Mouse (Mus musculus) neural tube, embryonic 14.5 days (tissue): Measurements from ENCODE around the gene Dad1. TPM values are rescaled to one million over a fixed set of nuclear protein-coding genes. Genes with fewer than 3 reads are reported as not detected.

Experiments used
- ATAC-seq: fragments of 200-750 bp; cut with Nextera tagmentation; 2 replicates; pipeline ENCODE4 v1.8.0; 2017; ENCODE audit warnings: low read depth, mild to moderate bottlenecking, moderate TSS enrichment, moderate library complexity
- H3K27ac ChIP-seq: fragments of 300-500 bp; sonication (generic); 2 replicates; pipeline ENCODE4 v1.5.1; 2014; ENCODE audit warnings: low read depth, mild to moderate bottlenecking, control low read depth, low read length, moderate library complexity, mixed read lengths
- H3K27me3 ChIP-seq: fragments of 300-500 bp; sonication (generic); 2 replicates; pipeline ENCODE4 v1.6.1; 2014; ENCODE audit warnings: low read length; ENCODE audit not compliant: control insufficient read depth, insufficient read depth
- H3K36me3 ChIP-seq: fragments of 300-500 bp; sonication (generic); 2 replicates; pipeline ENCODE4 v1.6.1; 2014; ENCODE audit warnings: low read length, mixed read lengths; ENCODE audit not compliant: control insufficient read depth, insufficient read depth
- H3K4me1 ChIP-seq: fragments of 300-500 bp; sonication (generic); 2 replicates; pipeline ENCODE4 v1.6.1; 2014; ENCODE audit warnings: low read length; ENCODE audit not compliant: control insufficient read depth, insufficient read depth
- H3K4me2 ChIP-seq: fragments of 300-500 bp; sonication (generic); 2 replicates; pipeline ENCODE4 v1.6.1; 2014; ENCODE audit warnings: mild to moderate bottlenecking, low read depth, low read length, control low read depth
- H3K4me3 ChIP-seq: fragments of 300-500 bp; sonication (generic); 2 replicates; pipeline ENCODE4 v1.5.1; 2014; ENCODE audit warnings: low read depth, low read length, control low read depth, mixed read lengths
- H3K9ac ChIP-seq: fragments of 300-500 bp; sonication (generic); replicated peaks from 2 replicates; pipeline ENCODE4 v1.6.1; 2014; ENCODE audit warnings: low read depth, mild to moderate bottlenecking, control low read depth, low read length, mixed read lengths
- H3K9me3 ChIP-seq: fragments of 300-500 bp; sonication (generic); 2 replicates; pipeline ENCODE4 v1.6.1; 2016; ENCODE audit warnings: low read length; ENCODE audit not compliant: control insufficient read depth
- WGBS: fragments of 180-500 bp; shearing (Covaris S2); extraction: QIAGEN DNeasy Blood & Tissue Kit; methylation state at CpG from one replicate; pipeline ENCODE4 v1.1.7; 2014; 5-methylcytosine and 5-hydroxymethylcytosine counted together
- polyA plus RNA-seq: library from polyadenylated mRNA; unstranded; fragments of >200 nt; fragmentation: Nextera tagmentation; extraction: Ambion mirVana; gene quantifications from 2 replicates; pipeline ENCODE4 v1.2.1, GENCODE M21; 2014

Dad1 gene
- polyA plus RNA-seq: 401 and 423 TPM in 2 replicates

GRCm38 (mm10) chr14:54253741-54254291 is at the start of gene Dad1, which contains the start of gene Abhd4:
Gene Dad1, minus strand, starts transcription at chr14:54254104.
Gene Abhd4, plus strand, starts transcription at chr14:54254188.
- Histone ChIP-seq H3K27ac (peak within 1 kb of the TSS; percentile 75), H3K4me3 (peak within 1 kb of the TSS; percentile 69), H3K9me3 (no peaks in the 10 kb centered on the region), H3K27me3 (no peaks in the 10 kb centered on the region), H3K4me2 (peak within 1 kb of the TSS; percentile 62), H3K4me1 (peaks cover 34% of the 10 kb centered on the region), H3K9ac (peak within 1 kb of the TSS; percentile 63), H3K36me3 (no peaks in the 10 kb centered on the region)
- under 1% methylated on average over 39 of the region's 39 CpGs for WGBS
- peak; percentile 100 for ATAC-seq

GRCm38 (mm10) chr14:54300676-54301075 is 46.8 kb upstream of the Dad1 start:
- no peak overlapping the region for H3K9ac ChIP-seq
- no peak overlapping the region for H3K4me3 ChIP-seq
- no peaks in the 10 kb centered on the region for H3K9me3 ChIP-seq
- no peak overlapping the region for H3K4me2 ChIP-seq
- no peaks in the 10 kb centered on the region for H3K4me1 ChIP-seq
- no peak for ATAC-seq
- H3K27me3 ChIP-seq: no peaks in the 10 kb centered on the region
- no peak overlapping the region for H3K27ac ChIP-seq
- 95% methylated on average over 3 of the region's 3 CpGs for WGBS
- no peaks in the 10 kb centered on the region for H3K36me3 ChIP-seq

- Histone ChIP-seq H3K4me3 (no peak overlapping the region), H3K4me2 (no peak overlapping the region), H3K27me3 (no peaks in the 10 kb centered on the region), H3K4me1 (no peaks in the 10 kb centered on the region), H3K9ac (no peak overlapping the region), H3K27ac (no peak overlapping the region), H3K36me3 (no peaks in the 10 kb centered on the region), H3K9me3 (no peaks in the 10 kb centered on the region)
- ATAC-seq: no peak
- 88% methylated on average over 5 of the region's 5 CpGs for WGBS
These were observed 46.2 kb upstream of the Dad1 start for GRCm38 (mm10) chr14:54300136-54300535.

GRCm38 (mm10) chr14:54284839-54285238 is 30.9 kb upstream of the Dad1 start, which contains the start of gene Olfr49:
Gene Olfr49, minus strand, starts transcription at chr14:54284939.
- Histone ChIP-seq H3K27me3 (no peaks in the 10 kb centered on the region), H3K4me3 (no peak within 1 kb of the TSS), H3K4me1 (no peaks in the 10 kb centered on the region), H3K4me2 (no peak within 1 kb of the TSS), H3K27ac (no peak within 1 kb of the TSS), H3K9me3 (no peaks in the 10 kb centered on the region), H3K9ac (no peak within 1 kb of the TSS), H3K36me3 (no peaks in the 10 kb centered on the region)
- 85% methylated on average over 1 of the region's 1 CpGs for WGBS
- ATAC-seq: no peak

- H3K4me1 ChIP-seq: no peaks in the 10 kb centered on the region
- no peak for ATAC-seq
- H3K27me3 ChIP-seq: no peaks in the 10 kb centered on the region
- no peaks in the 10 kb centered on the region for H3K36me3 ChIP-seq
- no peak overlapping the region for H3K4me3 ChIP-seq
- H3K4me2 ChIP-seq: no peak overlapping the region
- H3K9ac ChIP-seq: no peak overlapping the region
- H3K27ac ChIP-seq: no peak overlapping the region
- no peaks in the 10 kb centered on the region for H3K9me3 ChIP-seq
- WGBS: 88% methylated on average over 2 of the region's 2 CpGs
These were observed 22.5 kb upstream of the Dad1 start for GRCm38 (mm10) chr14:54276446-54276845.

GRCm38 (mm10) chr14:54272696-54273095 is 18.8 kb upstream of the Dad1 start:
- H3K9me3 ChIP-seq: no peaks in the 10 kb centered on the region
- H3K4me1 ChIP-seq: no peaks in the 10 kb centered on the region
- no peaks in the 10 kb centered on the region for H3K27me3 ChIP-seq
- H3K27ac ChIP-seq: no peak overlapping the region
- H3K4me2 ChIP-seq: no peak overlapping the region
- no peak overlapping the region for H3K4me3 ChIP-seq
- no peak overlapping the region for H3K9ac ChIP-seq
- WGBS: 94% methylated on average over 3 of the region's 3 CpGs
- peaks cover 8% of the 10 kb centered on the region; the same call in 1 of the 2 replicates for H3K36me3 ChIP-seq
- no peak for ATAC-seq

- no peaks in the 10 kb centered on the region for H3K4me1 ChIP-seq
- no peaks in the 10 kb centered on the region for H3K27me3 ChIP-seq
- no peak overlapping the region for H3K4me3 ChIP-seq
- 84% methylated on average over 3 of the region's 3 CpGs for WGBS
- H3K9ac ChIP-seq: no peak overlapping the region
- no peak overlapping the region for H3K27ac ChIP-seq
- ATAC-seq: no peak
- H3K4me2 ChIP-seq: no peak overlapping the region
- H3K36me3 ChIP-seq: peaks cover 8% of the 10 kb centered on the region; the same call in 1 of the 2 replicates
- no peaks in the 10 kb centered on the region for H3K9me3 ChIP-seq
These were observed 18.2 kb upstream of the Dad1 start for GRCm38 (mm10) chr14:54271976-54272606.

GRCm38 (mm10) chr14:54270413-54270812 is 16.5 kb upstream of the Dad1 start:
- H3K4me3 ChIP-seq: no peak overlapping the region
- H3K9me3 ChIP-seq: no peaks in the 10 kb centered on the region
- no peak overlapping the region for H3K4me2 ChIP-seq
- peaks cover 8% of the 10 kb centered on the region; the same call in 1 of the 2 replicates for H3K36me3 ChIP-seq
- H3K27ac ChIP-seq: no peak overlapping the region
- H3K9ac ChIP-seq: no peak overlapping the region
- H3K4me1 ChIP-seq: no peaks in the 10 kb centered on the region
- no peak for ATAC-seq
- 94% methylated on average over 3 of the region's 3 CpGs for WGBS
- H3K27me3 ChIP-seq: no peaks in the 10 kb centered on the region

GRCm38 (mm10) chr14:54269566-54269965 is 15.7 kb upstream of the Dad1 start:
- Histone ChIP-seq H3K27ac (no peak overlapping the region), H3K4me2 (no peak overlapping the region), H3K27me3 (no peaks in the 10 kb centered on the region), H3K36me3 (peaks cover 8% of the 10 kb centered on the region; the same call in 1 of the 2 replicates), H3K4me3 (no peak overlapping the region), H3K9ac (no peak overlapping the region), H3K9me3 (no peaks in the 10 kb centered on the region), H3K4me1 (no peaks in the 10 kb centered on the region)
- WGBS: 90% methylated on average over 3 of the region's 3 CpGs
- no peak for ATAC-seq
